Mouse (Mus musculus) left cerebral cortex, adult 2 months (tissue): Measurements from ENCODE around the gene Guk1. TPM values are rescaled to one million over a fixed set of nuclear protein-coding genes. Genes with fewer than 3 reads are reported as not detected.

Experiments
- DNase-seq, 2 experiments: peaks; one replicate each; pipeline ENCODE4 v3.0.0; 2021 to 2022; ENCODE audit warnings: low spot score in 2 of 2, mixed read lengths in 1 of 2; ENCODE audit errors: extremely low spot score in 1 of 2
- H3K27ac ChIP-seq: fragments of 200-600 bp; 2 replicates; pipeline ENCODE4 v1.8.1; 2022
- H3K4me3 ChIP-seq: fragments of 200-600 bp; 2 replicates; pipeline ENCODE4 v1.8.1; 2022
- CTCF ChIP-seq: fragments of 200-600 bp; IDR thresholded peaks from 2 replicates; pipeline ENCODE4 v1.8.1; 2022; ENCODE audit warnings: antibody characterized with exemption, mild to moderate bottlenecking, moderate library complexity
- intact Hi-C: fragments of 180-260 bp; cut with DNase I; formaldehyde crosslinking; loops from one replicate; pipeline ENCODE4 v1.15.1; 2025
- long read RNA-seq, 2 experiments: library from polyadenylated mRNA; stranded (forward); transcript quantifications; one replicate each; pipeline ENCODE4 v2.0.0; 2021; ENCODE audit warnings: borderline mapping rate in 2 of 2
- total RNA-seq, 2 experiments: library from RNA; stranded (reverse); gene quantifications; 2 replicates each; pipeline ENCODE4 v1.2.3; 2021

Gene Guk1
- total RNA-seq, result 100 to 1,000 TPM; 135 TPM
- long read RNA-seq, experiment 1, transcript Guk1-204 (8 exons, 1,078 nt), result major isoform, 73 of 90 reads
- long read RNA-seq, experiment 1, partial matches to known transcripts, result 5 of 90 reads
- long read RNA-seq, experiment 1, other reads (novel, unspliced or antisense), result 11 of 90 reads
- long read RNA-seq, experiment 2, transcript Guk1-204 (8 exons, 1,078 nt), result major isoform, 61 of 75 reads
- long read RNA-seq, experiment 2, partial matches to known transcripts, result 4 of 75 reads
- long read RNA-seq, experiment 2, other reads (novel, unspliced or antisense), result 9 of 75 reads

GRCm38 (mm10) chr11:59192059-59192386, at the start of gene Guk1:
TSS of gene Guk1 (minus strand) at chr11:59192212.
- H3K4me3 ChIP-seq, result peak within 1 kb of the TSS; percentile 84
- TF ChIP-seq CTCF, result no peak
- peak within 1 kb of the TSS; percentile 71 for H3K27ac ChIP-seq
- no peak for DNase-seq
- intact Hi-C loops, result no loop called here

- intact Hi-C loops, result loop anchor here (1.0 kb wide), 1 partner anchor 59 kb away; no protein-coding TSS in a partner anchor
- Histone ChIP-seq H3K27ac (no peak overlapping the region), H3K4me3 (no peak overlapping the region)
- no peak for TF ChIP-seq CTCF
- DNase-seq, result no peak
Observed at GRCm38 (mm10) chr11:59239796-59240195, 47.8 kb upstream of the Guk1 start.

GRCm38 (mm10) chr11:59239428-59239785, 47.4 kb upstream of the Guk1 start:
- H3K4me3 ChIP-seq, result no peak overlapping the region
- no peak for TF ChIP-seq CTCF
- intact Hi-C loops, result loop anchor here (1.0 kb wide), 1 partner anchor 59 kb away; no protein-coding TSS in a partner anchor
- no peak for DNase-seq
- H3K27ac ChIP-seq, result no peak overlapping the region

- DNase-seq, result peak; percentile 39 to 52
- intact Hi-C loops, result loop anchor here (1.0 kb wide), 1 partner anchor 60 kb away; no protein-coding TSS in a partner anchor
- H3K27ac ChIP-seq, result no peak overlapping the region
- no peak overlapping the region for H3K4me3 ChIP-seq
- peak; percentile 49 for TF ChIP-seq CTCF
Observed at GRCm38 (mm10) chr11:59238525-59239427, 46.8 kb upstream of the Guk1 start.

- no peak for TF ChIP-seq CTCF
- intact Hi-C loops, result no loop called here
- H3K27ac ChIP-seq, result no peak overlapping the region
- H3K4me3 ChIP-seq, result no peak overlapping the region
- no peak for DNase-seq
Observed at GRCm38 (mm10) chr11:59232797-59233196, 40.8 kb upstream of the Guk1 start.

- Histone ChIP-seq H3K4me3 (no peak overlapping the region), H3K27ac (no peak overlapping the region)
- DNase-seq, result peak in 1 of 2 experiments; percentile 56
- peak; percentile 71 for TF ChIP-seq CTCF
- intact Hi-C loops, result loop anchor here (2.0 kb wide), 1 partner anchor 69 kb away; no protein-coding TSS in a partner anchor
Observed at GRCm38 (mm10) chr11:59230144-59230760, 38.2 kb upstream of the Guk1 start.

GRCm38 (mm10) chr11:59228122-59228953, 36.3 kb upstream of the Guk1 start, which contains the start of gene Arf1:
TSS of gene Arf1 (minus strand) at chr11:59228270.
- intact Hi-C loops, result loop anchor here (1.0 to 5.0 kb wide), 3 partner anchors 20 to 259 kb away; partner anchors contain the start of genes 2310033P09Rik and Iba57
- peak within 1 kb of the TSS; percentile 95 for H3K4me3 ChIP-seq
- peak within 1 kb of the TSS; percentile 98 for H3K27ac ChIP-seq
- DNase-seq, result peak; percentile 96 to 97
- no peak for TF ChIP-seq CTCF

GRCm38 (mm10) chr11:59227604-59228121, 35.7 kb upstream of the Guk1 start:
- intact Hi-C loops, result loop anchor here (1.0 to 5.0 kb wide), 3 partner anchors 19 to 260 kb away; partner anchors contain the start of genes 2310033P09Rik and Iba57

GRCm38 (mm10) chr11:59226787-59227603, 35.0 kb upstream of the Guk1 start:
- DNase-seq, result no peak
- no peak; the same call in 1 of the 2 replicates for TF ChIP-seq CTCF
- H3K4me3 ChIP-seq, result peak overlapping the region; percentile 95
- peak overlapping the region; percentile 98 for H3K27ac ChIP-seq
- intact Hi-C loops, result loop anchor here (5.0 kb wide), 1 partner anchor 260 kb away; no protein-coding TSS in a partner anchor

More at GRCm38 (mm10) chr11:59227604-59228121, 35.7 kb upstream of the Guk1 start:
- no peak for TF ChIP-seq CTCF
- Histone ChIP-seq H3K27ac (peak overlapping the region; percentile 98), H3K4me3 (peak overlapping the region; percentile 95)
- DNase-seq, result no peak

- no peak for DNase-seq
- no peak for TF ChIP-seq CTCF
- Histone ChIP-seq H3K4me3 (peak overlapping the region; percentile 95), H3K27ac (no peak overlapping the region)
- intact Hi-C loops, result loop anchor here (5.0 kb wide), 1 partner anchor 261 kb away; no protein-coding TSS in a partner anchor
Observed at GRCm38 (mm10) chr11:59226251-59226650, 34.2 kb upstream of the Guk1 start.
